9 mouse cellular contexts compared by ENCODE assay signal in the genomic region with DNA sequence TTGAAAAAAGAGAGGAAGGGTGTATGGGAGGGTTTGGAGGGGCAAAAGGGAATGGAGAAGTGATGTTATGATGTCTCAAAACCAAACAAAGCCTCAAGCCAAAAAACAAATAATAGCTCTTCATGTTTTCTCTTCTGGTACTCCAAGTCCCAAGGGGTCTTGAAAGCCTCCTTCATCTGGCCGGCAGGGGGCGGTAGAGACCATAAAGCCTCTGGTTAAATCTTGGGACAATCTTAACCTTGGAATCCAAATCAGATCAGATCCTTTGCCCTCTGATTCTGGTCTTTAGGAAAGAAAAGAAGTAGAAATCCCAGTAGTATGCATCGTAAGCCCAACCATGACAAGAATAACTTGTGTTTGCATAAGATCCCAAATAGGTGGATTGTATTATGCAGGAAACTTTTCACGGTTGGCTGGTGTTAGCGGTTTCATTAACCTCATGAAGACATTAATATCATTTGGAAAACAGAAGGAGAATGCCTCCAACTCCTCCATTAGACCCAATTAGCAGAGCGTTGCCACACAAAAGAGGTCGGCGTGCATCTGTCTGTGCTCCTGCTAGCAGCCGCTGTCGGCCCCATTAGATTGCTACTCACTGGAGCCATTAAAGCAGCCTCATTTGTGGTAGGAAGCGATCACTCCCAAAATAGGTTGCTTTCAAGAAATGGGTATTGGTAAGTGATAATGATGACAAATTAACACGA.
DNase-seq lines count a peak whose midpoint lies in the region; ATAC-seq and TF ChIP-seq lines count a peak whose summit lies in the region.
"Had no signal": no experiment of that assay in that cellular context is flagged by ENCODE, and none has a peak within 500 bp of the region (broad histone marks: within the 10 kb centered on the region; RNA-seq: fewer than 3 reads in every experiment).

No protein-coding gene starts in this region.

- WGBS in forebrain, embryonic 14.5 days = 9% methylated on average over 12 of the region's 12 CpGs
- 59% methylated on average over 12 of the region's 12 CpGs for WGBS in limb, embryonic 14.5 days

- H3K4me3 ChIP-seq in forebrain, embryonic 14.5 days (ENCODE audit: low read depth, low read length) = no peak overlapping the region
- no peak overlapping the region for H3K4me3 ChIP-seq in limb, embryonic 14.5 days (replicated peaks; ENCODE audit: low read length)
- H3K4me3 ChIP-seq: embryonic facial prominence, embryonic 15.5 days had no signal

- peaks cover 15% of the 10 kb centered on the region; the same call in 1 of the 2 replicates for H3K4me1 ChIP-seq in forebrain, embryonic 14.5 days (ENCODE audit: control insufficient read depth, insufficient read depth, low read length)
- no peaks in the 10 kb centered on the region for H3K4me1 ChIP-seq in limb, embryonic 14.5 days (ENCODE audit: control insufficient read depth, insufficient read depth, low read length)
- H3K4me1 ChIP-seq: embryonic facial prominence, embryonic 15.5 days had no signal

- H3K27me3 ChIP-seq in forebrain, embryonic 14.5 days (replicated peaks; ENCODE audit: control insufficient read depth, insufficient read depth, low read length) = no peaks in the 10 kb centered on the region
- no peaks in the 10 kb centered on the region for H3K27me3 ChIP-seq in limb, embryonic 14.5 days (ENCODE audit: control insufficient read depth, insufficient read depth, low read length)
- H3K27me3 ChIP-seq: embryonic facial prominence, embryonic 15.5 days had no signal

- no peak for TF ChIP-seq POLR2A in limb, embryonic 14.5 days (IDR thresholded peaks at IDR 0.05; ENCODE audit: borderline replicate concordance, extremely low read depth, insufficient read depth, insufficient read length)

- H3K4me2 ChIP-seq in forebrain, embryonic 14.5 days (ENCODE audit: low read length) = peak overlapping the region; percentile 27; the same call in 1 of the 2 replicates
- no peak overlapping the region for H3K4me2 ChIP-seq in limb, embryonic 14.5 days (replicated peaks; ENCODE audit: low read depth, low read length, severe bottlenecking)
- H3K4me2 ChIP-seq: embryonic facial prominence, embryonic 15.5 days had no signal

- peak overlapping the region; percentile 29; the same call in 1 of the 2 replicates for H3K27ac ChIP-seq in forebrain, embryonic 14.5 days (ENCODE audit: low read depth, low read length)
- H3K27ac ChIP-seq in limb, embryonic 14.5 days (replicated peaks; ENCODE audit: low read depth, low read length) = no peak overlapping the region
- H3K27ac ChIP-seq: embryonic facial prominence, embryonic 15.5 days had no signal

- no peaks in the 10 kb centered on the region for H3K36me3 ChIP-seq in forebrain, embryonic 14.5 days (ENCODE audit: control insufficient read depth, insufficient read depth, low read length)
- H3K36me3 ChIP-seq in limb, embryonic 14.5 days (ENCODE audit: control insufficient read depth, insufficient read depth, low read length) = no peaks in the 10 kb centered on the region
- H3K36me3 ChIP-seq: embryonic facial prominence, embryonic 15.5 days had no signal

- ATAC-seq in forebrain, embryonic 14.5 days = peak; percentile 94
- no peak for ATAC-seq in limb, embryonic 14.5 days (ENCODE audit: low FRiP score, low read depth)
- ATAC-seq in monocyte, adult 5-6 weeks (replicated peaks; ENCODE audit: insufficient number of reproducible peaks, low FRiP score, low TSS enrichment, poor library complexity, severe bottlenecking) = no peak

- DNase-seq in ovary, postnatal 10 days (ENCODE audit: low spot score) = peak; percentile 42
- no peak for DNase-seq in ovary, adult 18-20 months (ENCODE audit: low spot score)
- peak; percentile 28 for DNase-seq in c-Kit-positive CD71-positive TER-119-positive erythroid progenitor cells, embryonic 14.5 days (ENCODE audit: low spot score)
- peak; percentile 92 for DNase-seq in forebrain, embryonic 14.5 days (ENCODE audit: low spot score)
- DNase-seq in induced T-regulatory cell, adult 2 months (ENCODE audit: low read depth) = peak; percentile 42
- DNase-seq in limb, embryonic 14.5 days (ENCODE audit: low spot score) = peak; percentile 67
- DNase-seq in retina, embryonic 14.5 days (ENCODE audit: low spot score) = peak; percentile 94

- no peak overlapping the region for H3K9ac ChIP-seq in forebrain, embryonic 14.5 days (ENCODE audit: low read length)
- no peak overlapping the region for H3K9ac ChIP-seq in limb, embryonic 14.5 days (ENCODE audit: low read depth, low read length, severe bottlenecking)
- H3K9ac ChIP-seq: embryonic facial prominence, embryonic 15.5 days had no signal

- H3K9me3 ChIP-seq in forebrain, embryonic 14.5 days (replicated peaks; ENCODE audit: control insufficient read depth, low read length) = no peaks in the 10 kb centered on the region
- no peaks in the 10 kb centered on the region for H3K9me3 ChIP-seq in limb, embryonic 14.5 days (ENCODE audit: control insufficient read depth, low read length)
- H3K9me3 ChIP-seq: embryonic facial prominence, embryonic 15.5 days had no signal
